Mouse (Mus musculus) megakaryocyte, embryonic 14.5 days (primary cell): ENCODE results near the gene Pde4c. TPM values are rescaled to one million over a fixed set of nuclear protein-coding genes. Genes with fewer than 3 reads are reported as not detected.

ENCODE experiments used
- H3K27me3 ChIP-seq: replicated peaks from 2 replicates; pipeline ENCODE3; 2012; ENCODE audit warnings: inconsistent platforms
- H3K36me3 ChIP-seq: replicated peaks from 2 replicates; pipeline ENCODE3; 2012; ENCODE audit warnings: low read length, inconsistent platforms, mixed read lengths
- H3K4me1 ChIP-seq: 2 replicates; pipeline ENCODE4 v1.6.1; 2012; ENCODE audit warnings: inconsistent platforms
- H3K4me3 ChIP-seq: replicated peaks from 2 replicates; pipeline ENCODE3; 2012; ENCODE audit warnings: moderate library complexity, mild to moderate bottlenecking, inconsistent platforms
- H3K9me3 ChIP-seq: 2 replicates; pipeline ENCODE4 v1.6.1; 2012; ENCODE audit warnings: inconsistent platforms
- FLI1 ChIP-seq: IDR thresholded peaks from 2 replicates; pipeline ENCODE4 v1.6.1; 2012; ENCODE audit warnings: low read length, inconsistent platforms, mixed read lengths
- GATA1 ChIP-seq: IDR thresholded peaks from 3 replicates; pipeline ENCODE4 v1.6.1; 2012; ENCODE audit warnings: mixed read lengths, low read length, inconsistent platforms, borderline replicate concordance
- polyA plus RNA-seq: library from polyadenylated mRNA; stranded (reverse); fragments of >175 nt; gene quantifications from 2 replicates; pipeline ENCODE4 v1.2.3, GENCODE M21; 2012; ENCODE audit warnings: low replicate concordance; ENCODE audit not compliant: insufficient read depth

Gene Pde4c
- polyA plus RNA-seq, 1 experiment = 0.03 TPM

DNA sequence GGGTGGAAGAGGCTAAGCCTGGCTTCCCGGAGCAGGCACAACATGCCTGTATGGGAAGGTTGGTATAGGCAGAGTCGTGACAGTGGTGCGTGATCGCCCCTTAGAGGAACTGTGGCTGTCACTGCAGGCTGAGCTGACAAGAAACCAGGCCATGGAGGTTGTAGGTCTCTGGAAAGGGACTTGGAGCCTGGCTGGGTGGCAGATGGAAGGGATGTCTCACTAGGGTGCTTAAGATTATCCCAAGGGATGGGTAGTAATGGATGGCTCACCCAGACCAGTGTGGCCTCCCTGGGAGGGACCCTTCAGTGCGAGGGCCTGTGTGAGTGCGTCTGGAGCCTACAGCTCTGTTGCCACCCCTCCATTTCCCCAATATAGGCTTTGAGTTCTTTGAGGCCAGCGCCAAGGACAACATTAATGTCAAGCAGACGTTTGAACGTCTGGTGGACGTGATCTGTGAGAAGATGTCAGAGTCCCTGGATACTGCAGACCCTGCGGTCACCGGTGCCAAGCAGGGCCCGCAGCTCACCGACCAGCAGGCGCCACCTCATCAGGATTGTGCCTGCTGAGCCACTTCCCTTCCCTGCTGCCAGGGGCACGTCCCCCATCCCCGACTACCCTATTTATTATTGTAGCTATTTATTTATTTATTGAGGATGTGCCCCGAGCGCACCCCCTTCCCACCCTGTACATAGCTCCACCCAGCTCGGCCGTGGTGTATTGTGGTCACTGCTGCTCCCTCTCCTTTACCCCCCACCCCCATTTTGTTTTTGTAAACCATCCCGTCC, 34.2 kb downstream of the Pde4c start:
- peaks cover 40% of the 10 kb centered on the region for H3K36me3 ChIP-seq
- no peak overlapping the region for H3K4me3 ChIP-seq
- H3K9me3 ChIP-seq = no peaks in the 10 kb centered on the region
- peaks cover 92% of the 10 kb centered on the region for H3K4me1 ChIP-seq
- H3K27me3 ChIP-seq = no peaks in the 10 kb centered on the region
- TF ChIP-seq GATA1 (no peak), FLI1 (no peak)

DNA sequence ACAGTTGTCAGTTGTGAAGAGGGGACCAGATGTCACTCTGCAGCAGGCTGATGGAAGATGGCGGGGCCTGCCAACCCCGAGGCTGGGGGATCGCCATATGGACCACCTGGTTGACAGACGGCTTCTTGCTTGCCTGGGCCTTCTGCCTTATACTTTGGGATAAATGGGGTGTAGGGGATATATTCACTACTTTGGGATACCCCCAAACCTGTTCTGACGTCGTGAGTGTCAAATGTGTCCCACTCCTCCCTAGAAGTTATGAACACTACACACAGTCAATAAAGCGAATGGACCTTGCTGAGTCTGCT, 34.7 kb downstream of the Pde4c start:
- Histone ChIP-seq H3K4me1 (peaks cover 92% of the 10 kb centered on the region), H3K9me3 (no peaks in the 10 kb centered on the region), H3K36me3 (peaks cover 40% of the 10 kb centered on the region), H3K27me3 (no peaks in the 10 kb centered on the region), H3K4me3 (no peak overlapping the region)
- no peak for TF ChIP-seq GATA1
- TF ChIP-seq FLI1 = no peak

DNA sequence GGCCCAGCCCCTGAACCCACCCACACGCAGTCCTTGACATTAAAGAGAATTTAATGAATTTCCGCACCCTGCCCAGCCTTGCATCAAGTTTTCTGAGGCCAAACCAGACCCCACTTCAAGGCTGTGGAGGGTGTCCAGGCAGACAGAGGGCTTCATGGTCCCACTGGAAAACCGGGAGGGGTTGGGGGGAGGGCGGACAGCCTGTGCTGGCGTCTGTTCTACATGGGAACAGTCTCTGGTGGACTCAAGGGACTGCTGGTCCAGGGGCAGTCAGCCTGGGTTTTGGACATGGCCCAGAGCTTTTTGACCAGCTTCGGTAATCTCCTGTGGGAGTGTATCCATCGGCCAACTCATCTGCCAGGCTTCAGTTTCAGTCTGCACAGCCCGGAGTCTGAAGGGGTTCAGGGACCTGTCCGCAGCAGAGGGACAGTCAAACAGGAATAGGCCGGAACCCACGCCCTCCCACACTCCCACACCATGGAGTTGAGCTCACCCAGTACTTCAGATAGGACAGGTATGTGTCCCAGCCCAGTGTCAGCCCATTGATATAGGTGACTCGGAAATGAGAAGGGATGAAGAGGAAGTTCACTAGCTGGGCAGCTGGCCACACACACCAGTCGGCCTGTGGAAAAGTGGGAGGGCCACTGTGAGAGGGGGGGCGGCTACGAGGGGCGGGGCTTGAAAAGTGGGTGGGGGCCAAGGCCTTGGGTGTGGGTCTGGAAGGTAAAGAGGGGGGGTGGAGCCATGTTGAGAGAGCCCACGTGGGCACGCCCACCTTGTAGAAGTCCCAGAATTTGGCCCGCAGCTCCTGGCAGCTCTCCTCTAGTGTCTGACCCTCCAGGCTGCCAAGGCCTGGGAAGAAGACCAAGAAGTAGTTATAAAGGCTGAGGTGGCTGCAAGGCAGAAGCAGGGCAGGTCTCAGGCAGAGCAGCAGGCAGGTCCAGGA, 35.4 kb downstream of the Pde4c start:
- H3K27me3 ChIP-seq = no peaks in the 10 kb centered on the region
- H3K36me3 ChIP-seq = peaks cover 44% of the 10 kb centered on the region
- H3K4me3 ChIP-seq = peak overlapping the region; percentile 68
- no peaks in the 10 kb centered on the region for H3K9me3 ChIP-seq
- peaks cover 92% of the 10 kb centered on the region for H3K4me1 ChIP-seq
- TF ChIP-seq FLI1 = no peak
- no peak for TF ChIP-seq GATA1

DNA sequence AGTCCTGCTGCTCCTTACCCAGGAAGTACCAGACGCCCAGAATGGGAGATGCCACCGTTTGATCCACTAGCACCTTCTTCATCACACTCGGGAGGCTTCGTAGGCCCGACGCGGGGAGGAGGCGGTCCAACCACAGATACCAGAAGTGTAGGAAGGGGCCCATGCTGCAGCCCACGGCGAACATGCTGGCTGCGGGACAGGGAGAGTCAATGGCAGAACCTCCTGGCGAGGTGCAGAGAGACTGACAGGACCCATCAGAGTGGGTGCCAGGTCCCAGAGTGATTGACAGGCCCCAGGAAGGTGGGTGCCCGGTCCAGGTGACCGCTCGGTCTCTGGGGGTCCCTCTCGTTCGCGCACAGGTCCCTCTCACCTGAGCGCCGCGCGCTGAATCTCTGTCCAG, 36.8 kb downstream of the Pde4c start:
- Histone ChIP-seq H3K4me3 (peak overlapping the region; percentile 95), H3K9me3 (no peaks in the 10 kb centered on the region), H3K36me3 (peaks cover 54% of the 10 kb centered on the region), H3K4me1 (peaks cover 93% of the 10 kb centered on the region), H3K27me3 (no peaks in the 10 kb centered on the region)
- no peak for TF ChIP-seq FLI1
- TF ChIP-seq GATA1 = no peak

GRCm38 (mm10) chr8:70760775-70761406, 37.4 kb downstream of the Pde4c start, which contains the start of gene Mpv17l2:
TSS of gene Mpv17l2 (minus strand) at chr8:70760946.
- peak within 1 kb of the TSS; percentile 95 for H3K4me3 ChIP-seq
- peaks cover 93% of the 10 kb centered on the region for H3K4me1 ChIP-seq
- peaks cover 49% of the 10 kb centered on the region for H3K36me3 ChIP-seq
- no peaks in the 10 kb centered on the region for H3K9me3 ChIP-seq
- no peaks in the 10 kb centered on the region for H3K27me3 ChIP-seq
- no peak for TF ChIP-seq GATA1
- TF ChIP-seq FLI1 = no peak

DNA sequence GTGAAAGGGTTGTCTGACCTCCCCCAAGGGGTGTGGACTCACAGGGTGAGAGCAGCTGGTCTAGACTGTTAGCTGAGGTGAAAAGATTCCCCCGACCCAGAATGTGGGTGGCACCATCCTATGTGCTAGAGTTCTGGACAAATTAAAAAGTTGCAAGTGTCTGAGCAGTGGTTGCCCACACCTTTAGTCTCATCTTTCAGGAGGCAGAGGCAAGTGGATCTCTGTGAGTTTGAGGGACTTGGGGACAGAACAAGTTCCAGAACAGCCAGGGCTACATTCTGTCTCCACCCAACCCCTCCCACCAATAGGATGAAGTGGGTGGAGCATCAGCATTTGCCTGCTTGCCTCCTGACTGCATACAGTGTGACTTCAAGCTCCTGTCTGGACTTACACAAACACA, 38.6 kb downstream of the Pde4c start:
- peak overlapping the region; percentile 35 for H3K4me3 ChIP-seq
- TF ChIP-seq GATA1 (no peak), FLI1 (no peak)
- peaks cover 93% of the 10 kb centered on the region for H3K4me1 ChIP-seq
- no peaks in the 10 kb centered on the region for H3K9me3 ChIP-seq
- peaks cover 37% of the 10 kb centered on the region for H3K36me3 ChIP-seq
- H3K27me3 ChIP-seq = no peaks in the 10 kb centered on the region

GRCm38 (mm10) chr8:70763354-70763753, 39.8 kb downstream of the Pde4c start:
- H3K27me3 ChIP-seq = no peaks in the 10 kb centered on the region
- peaks cover 85% of the 10 kb centered on the region for H3K4me1 ChIP-seq
- no peak overlapping the region for H3K4me3 ChIP-seq
- H3K9me3 ChIP-seq = no peaks in the 10 kb centered on the region
- H3K36me3 ChIP-seq = peaks cover 37% of the 10 kb centered on the region
- TF ChIP-seq FLI1 (no peak), GATA1 (no peak)

GRCm38 (mm10) chr8:70764026-70764425, 40.5 kb downstream of the Pde4c start:
- peaks cover 37% of the 10 kb centered on the region for H3K36me3 ChIP-seq
- no peaks in the 10 kb centered on the region for H3K9me3 ChIP-seq
- H3K27me3 ChIP-seq = no peaks in the 10 kb centered on the region
- peaks cover 85% of the 10 kb centered on the region for H3K4me1 ChIP-seq
- no peak for TF ChIP-seq FLI1
- no peak for TF ChIP-seq GATA1
- no peak overlapping the region for H3K4me3 ChIP-seq

- Histone ChIP-seq H3K27me3 (no peaks in the 10 kb centered on the region), H3K4me1 (peaks cover 85% of the 10 kb centered on the region), H3K4me3 (no peak overlapping the region), H3K36me3 (peaks cover 38% of the 10 kb centered on the region), H3K9me3 (no peaks in the 10 kb centered on the region)
- TF ChIP-seq FLI1 (no peak), GATA1 (no peak)
These were observed 41.2 kb downstream of the Pde4c start for GRCm38 (mm10) chr8:70764676-70765075.

GRCm38 (mm10) chr8:70765329-70765728, 41.8 kb downstream of the Pde4c start:
- H3K36me3 ChIP-seq = peaks cover 44% of the 10 kb centered on the region
- peaks cover 83% of the 10 kb centered on the region for H3K4me1 ChIP-seq
- no peaks in the 10 kb centered on the region for H3K9me3 ChIP-seq
- H3K27me3 ChIP-seq = no peaks in the 10 kb centered on the region
- peak overlapping the region; percentile 56 for H3K4me3 ChIP-seq
- no peak for TF ChIP-seq GATA1
- no peak for TF ChIP-seq FLI1
